Mouse (Mus musculus): ENCODE data around the gene St8sia1. TPM values are rescaled to one million over a fixed set of nuclear protein-coding genes. Genes with fewer than 3 reads are reported as not detected.

Gene St8sia1
- polyA plus RNA-seq, 1 experiment from 2014 or later = 3.7 TPM

- no peak for ATAC-seq (ENCODE audit: insufficient number of reproducible peaks, low FRiP score)
- peaks cover 9% of the 10 kb centered on the region for H3K4me1 ChIP-seq (replicated peaks)
- H3K9me3 ChIP-seq (replicated peaks) = no peaks in the 10 kb centered on the region
- H3K27ac ChIP-seq (ENCODE audit: poor library complexity, severe bottlenecking) = no peak overlapping the region
- H3K4me2 ChIP-seq = no peak overlapping the region
- no peak overlapping the region for H3K4me3 ChIP-seq
- H3K9ac ChIP-seq = no peak overlapping the region
- H3K36me3 ChIP-seq = no peaks in the 10 kb centered on the region
- no peaks in the 10 kb centered on the region for H3K27me3 ChIP-seq (replicated peaks)
- WGBS = 73% methylated on average over 1 of the region's 1 CpGs
Observed at GRCm38 (mm10) chr6:142797996-142798395, 166.3 kb downstream of the St8sia1 start.

- no peak overlapping the region for H3K9ac ChIP-seq
- no peaks in the 10 kb centered on the region for H3K27me3 ChIP-seq (replicated peaks)
- ATAC-seq (ENCODE audit: insufficient number of reproducible peaks, low FRiP score) = no peak
- H3K4me2 ChIP-seq = no peak overlapping the region
- H3K27ac ChIP-seq (ENCODE audit: poor library complexity, severe bottlenecking) = no peak overlapping the region
- H3K4me3 ChIP-seq = no peak overlapping the region
- H3K9me3 ChIP-seq (replicated peaks) = no peaks in the 10 kb centered on the region
- peaks cover 6% of the 10 kb centered on the region for H3K4me1 ChIP-seq (replicated peaks)
- no peaks in the 10 kb centered on the region for H3K36me3 ChIP-seq
- 68% methylated on average over 15 of the region's 15 CpGs for WGBS
Observed at GRCm38 (mm10) chr6:142795655-142796441, 168.4 kb downstream of the St8sia1 start.

- Histone ChIP-seq H3K4me1 (replicated peaks) (peaks cover 6% of the 10 kb centered on the region), H3K27me3 (replicated peaks) (no peaks in the 10 kb centered on the region), H3K9me3 (replicated peaks) (no peaks in the 10 kb centered on the region), H3K36me3 (no peaks in the 10 kb centered on the region), H3K4me2 (no peak overlapping the region), H3K27ac (ENCODE audit: poor library complexity, severe bottlenecking) (no peak overlapping the region), H3K4me3 (no peak overlapping the region), H3K9ac (no peak overlapping the region)
- no peak for ATAC-seq (ENCODE audit: insufficient number of reproducible peaks, low FRiP score)
- 69% methylated on average over 9 of the region's 9 CpGs for WGBS
Observed at GRCm38 (mm10) chr6:142795087-142795486, 169.2 kb downstream of the St8sia1 start.

- no peak for ATAC-seq (ENCODE audit: insufficient number of reproducible peaks, low FRiP score)
- Histone ChIP-seq H3K36me3 (no peaks in the 10 kb centered on the region), H3K9me3 (replicated peaks) (peaks cover 5% of the 10 kb centered on the region; the same call in 1 of the 2 replicates), H3K27me3 (replicated peaks) (no peaks in the 10 kb centered on the region), H3K4me1 (replicated peaks) (peaks cover 10% of the 10 kb centered on the region), H3K27ac (ENCODE audit: poor library complexity, severe bottlenecking) (no peak overlapping the region), H3K4me2 (no peak overlapping the region), H3K9ac (no peak overlapping the region), H3K4me3 (no peak overlapping the region)
- 39% methylated on average over 7 of the region's 7 CpGs for WGBS
Observed at GRCm38 (mm10) chr6:142793468-142793867, 170.8 kb downstream of the St8sia1 start.

- Histone ChIP-seq H3K27ac (ENCODE audit: poor library complexity, severe bottlenecking) (no peak overlapping the region), H3K4me2 (peak overlapping the region; percentile 43), H3K27me3 (replicated peaks) (no peaks in the 10 kb centered on the region), H3K9me3 (replicated peaks) (peaks cover 5% of the 10 kb centered on the region; the same call in 1 of the 2 replicates), H3K4me3 (no peak overlapping the region), H3K4me1 (replicated peaks) (peaks cover 14% of the 10 kb centered on the region), H3K36me3 (no peaks in the 10 kb centered on the region), H3K9ac (no peak overlapping the region)
- WGBS = 22% methylated on average over 13 of the region's 13 CpGs
- ATAC-seq (ENCODE audit: insufficient number of reproducible peaks, low FRiP score) = no peak
Observed at GRCm38 (mm10) chr6:142792241-142792968, 171.8 kb downstream of the St8sia1 start.

GRCm38 (mm10) chr6:142789736-142790135 lies 174.5 kb downstream of the St8sia1 start:
- no peak overlapping the region for H3K4me3 ChIP-seq
- H3K9me3 ChIP-seq (replicated peaks) = peaks cover 5% of the 10 kb centered on the region; the same call in 1 of the 2 replicates
- H3K27ac ChIP-seq (ENCODE audit: poor library complexity, severe bottlenecking) = no peak overlapping the region
- no peak overlapping the region for H3K9ac ChIP-seq
- no peaks in the 10 kb centered on the region for H3K36me3 ChIP-seq
- no peak overlapping the region for H3K4me2 ChIP-seq
- no peaks in the 10 kb centered on the region for H3K27me3 ChIP-seq (replicated peaks)
- 83% methylated on average over 10 of the region's 10 CpGs for WGBS
- no peak for ATAC-seq (ENCODE audit: insufficient number of reproducible peaks, low FRiP score)
- peaks cover 14% of the 10 kb centered on the region; the same call in 1 of the 2 replicates for H3K4me1 ChIP-seq (replicated peaks)

- no peak overlapping the region for H3K4me3 ChIP-seq
- peaks cover 14% of the 10 kb centered on the region; the same call in 1 of the 2 replicates for H3K4me1 ChIP-seq (replicated peaks)
- peaks cover 5% of the 10 kb centered on the region; the same call in 1 of the 2 replicates for H3K9me3 ChIP-seq (replicated peaks)
- 53% methylated on average over 18 of the region's 18 CpGs for WGBS
- ATAC-seq (ENCODE audit: insufficient number of reproducible peaks, low FRiP score) = no peak
- no peak overlapping the region for H3K4me2 ChIP-seq
- no peak overlapping the region for H3K9ac ChIP-seq
- H3K27ac ChIP-seq (ENCODE audit: poor library complexity, severe bottlenecking) = no peak overlapping the region
- no peaks in the 10 kb centered on the region for H3K27me3 ChIP-seq (replicated peaks)
- H3K36me3 ChIP-seq = no peaks in the 10 kb centered on the region
Observed at GRCm38 (mm10) chr6:142788042-142788987, 175.9 kb downstream of the St8sia1 start.

- H3K36me3 ChIP-seq = no peaks in the 10 kb centered on the region
- no peak overlapping the region for H3K4me2 ChIP-seq
- H3K27me3 ChIP-seq (replicated peaks) = no peaks in the 10 kb centered on the region
- H3K9ac ChIP-seq = no peak overlapping the region
- 81% methylated on average over 21 of the region's 21 CpGs for WGBS
- 0 out of 2 replicates have a peak, but pooled peaks cover 8% of the 10 kb centered on the region for H3K4me1 ChIP-seq (replicated peaks)
- no peak overlapping the region for H3K27ac ChIP-seq (ENCODE audit: poor library complexity, severe bottlenecking)
- no peak for ATAC-seq (ENCODE audit: insufficient number of reproducible peaks, low FRiP score)
- no peak overlapping the region for H3K4me3 ChIP-seq
- H3K9me3 ChIP-seq (replicated peaks) = peaks cover 5% of the 10 kb centered on the region; the same call in 1 of the 2 replicates
Observed at GRCm38 (mm10) chr6:142786106-142786505, 178.1 kb downstream of the St8sia1 start.

GRCm38 (mm10) chr6:142785343-142785742 lies 178.9 kb downstream of the St8sia1 start:
- no peak for ATAC-seq (ENCODE audit: insufficient number of reproducible peaks, low FRiP score)
- Histone ChIP-seq H3K36me3 (no peaks in the 10 kb centered on the region), H3K9me3 (replicated peaks) (peaks cover 5% of the 10 kb centered on the region; the same call in 1 of the 2 replicates), H3K4me2 (no peak overlapping the region), H3K27me3 (replicated peaks) (no peaks in the 10 kb centered on the region), H3K4me3 (no peak overlapping the region), H3K4me1 (replicated peaks) (0 out of 2 replicates have a peak, but pooled peaks cover 8% of the 10 kb centered on the region), H3K9ac (no peak overlapping the region), H3K27ac (ENCODE audit: poor library complexity, severe bottlenecking) (no peak overlapping the region)
- WGBS = 29% methylated on average over 4 of the region's 4 CpGs

- no peak overlapping the region for H3K4me3 ChIP-seq
- no peak for ATAC-seq (ENCODE audit: insufficient number of reproducible peaks, low FRiP score)
- peaks cover 13% of the 10 kb centered on the region for H3K4me1 ChIP-seq (replicated peaks)
- WGBS = 70% methylated on average over 7 of the region's 7 CpGs
- no peak overlapping the region for H3K9ac ChIP-seq
- H3K36me3 ChIP-seq = no peaks in the 10 kb centered on the region
- H3K4me2 ChIP-seq = no peak overlapping the region
- no peaks in the 10 kb centered on the region for H3K9me3 ChIP-seq (replicated peaks)
- H3K27me3 ChIP-seq (replicated peaks) = no peaks in the 10 kb centered on the region
- H3K27ac ChIP-seq (ENCODE audit: poor library complexity, severe bottlenecking) = no peak overlapping the region
Observed at GRCm38 (mm10) chr6:142781286-142781685, 183.0 kb downstream of the St8sia1 start.

All from heart, embryonic 12.5 days (tissue).